Mouse (Mus musculus): Measurements from ENCODE around the gene Fam178b.

DNA sequence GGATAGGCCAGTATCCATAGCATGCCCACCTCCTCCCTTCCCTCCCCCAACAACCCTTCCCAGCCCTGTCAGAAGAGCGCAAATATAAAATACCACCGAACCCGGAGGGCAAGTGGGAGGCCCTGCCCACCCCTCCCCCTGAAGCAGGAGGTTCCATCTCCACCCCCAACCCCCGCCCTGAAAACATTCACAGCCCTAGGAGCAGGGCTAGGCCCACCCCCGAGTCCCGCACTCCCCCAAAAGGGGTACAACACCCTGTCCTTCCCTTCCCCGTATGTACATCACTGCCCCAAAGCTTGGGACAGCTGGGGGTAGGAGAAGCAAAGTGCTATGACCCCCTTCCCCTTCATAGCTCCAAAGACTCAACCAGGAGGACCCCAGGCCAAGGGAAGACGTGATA is 134.2 kb downstream of the Fam178b start:
- TF ChIP-seq CTCF (IDR thresholded peaks at IDR 0.05; ENCODE audit: low read depth, low read length) (no peak), POLR2A (IDR thresholded peaks at IDR 0.05; ENCODE audit: borderline replicate concordance, low read depth, low read length) (no peak)

All from bone marrow macrophage, adult 2 months (primary cell).